Mouse (Mus musculus): ENCODE measurements at regions not wholly inside any gene's neighbourhood (a gene's known extent, or its start where the extent isn't known, plus 50 kb on each side); places are given as distances from the start of the nearest gene placed in this dataset.
A peak's percentile ranks its signal among the peaks of the same experiment; 100 is the strongest.

- no peaks in the 10 kb centered on the region for H3K79me2 ChIP-seq (ENCODE audit: control insufficient read depth, insufficient read depth)
- H3K4me3 ChIP-seq (ENCODE audit: insufficient read depth, poor library complexity, severe bottlenecking) = no peak overlapping the region
- H3ac ChIP-seq (ENCODE audit: control insufficient read depth, insufficient read length, low read depth) = no peak overlapping the region
- no peak for TF ChIP-seq CTCF (IDR thresholded peaks at IDR 0.05; ENCODE audit: control insufficient read depth, insufficient read depth, insufficient read length)
- no peak for TF ChIP-seq MYOG (IDR thresholded peaks at IDR 0.05; ENCODE audit: control insufficient read depth, extremely low read depth, insufficient read length)
- no peaks in the 10 kb centered on the region for H3K36me3 ChIP-seq (ENCODE audit: control insufficient read depth, insufficient read depth)
- no peaks in the 10 kb centered on the region for H3K79me3 ChIP-seq (ENCODE audit: low read depth)
- H3K27me3 ChIP-seq (ENCODE audit: control insufficient read depth, insufficient read depth, insufficient read length) = no peaks in the 10 kb centered on the region
Observed at GRCm38 (mm10) chr10:37079535-37079934, 59.2 kb downstream of the Marcks start.

- no peaks in the 10 kb centered on the region for H3K27me3 ChIP-seq (ENCODE audit: control insufficient read depth, insufficient read depth, insufficient read length)
- TF ChIP-seq USF1 (IDR thresholded peaks at IDR 0.05; ENCODE audit: low read depth) (no peak), MAX (IDR thresholded peaks at IDR 0.05) (no peak), FOSL1 (IDR thresholded peaks at IDR 0.05; ENCODE audit: insufficient read depth, low read length, poor library complexity, severe bottlenecking) (no peak), MYOD1 (IDR thresholded peaks at IDR 0.05; ENCODE audit: control insufficient read depth, insufficient read length, low read depth) (no peak)
- H3K79me3 ChIP-seq (ENCODE audit: low read depth) = no peaks in the 10 kb centered on the region
- no peak overlapping the region for H3K4me3 ChIP-seq (ENCODE audit: insufficient read depth, poor library complexity, severe bottlenecking)
- no peak overlapping the region for H3ac ChIP-seq (ENCODE audit: control insufficient read depth, insufficient read length, low read depth)
- H3K36me3 ChIP-seq (ENCODE audit: control insufficient read depth, insufficient read depth) = no peaks in the 10 kb centered on the region
- H3K79me2 ChIP-seq (ENCODE audit: control insufficient read depth, insufficient read depth) = no peaks in the 10 kb centered on the region
Observed at GRCm38 (mm10) chr10:37078439-37078838, 60.3 kb downstream of the Marcks start.

GRCm38 (mm10) chr10:37077741-37078140, 61.0 kb downstream of the Marcks start:
- TF ChIP-seq CEBPB (IDR thresholded peaks at IDR 0.05; ENCODE audit: low read depth) (no peak), USF1 (IDR thresholded peaks at IDR 0.05; ENCODE audit: low read depth) (no peak), MYOG (IDR thresholded peaks at IDR 0.05; ENCODE audit: control insufficient read depth, extremely low read depth, insufficient read length) (no peak), FOSL1 (IDR thresholded peaks at IDR 0.05; ENCODE audit: insufficient read depth, low read length, poor library complexity, severe bottlenecking) (no peak), MYOD1 (IDR thresholded peaks at IDR 0.05; ENCODE audit: control insufficient read depth, insufficient read length, low read depth) (no peak), MAX (IDR thresholded peaks at IDR 0.05) (no peak), CTCF (IDR thresholded peaks at IDR 0.05; ENCODE audit: control insufficient read depth, insufficient read depth, insufficient read length) (no peak)
- Histone ChIP-seq H3K27me3 (ENCODE audit: control insufficient read depth, insufficient read depth, insufficient read length) (no peaks in the 10 kb centered on the region), H3ac (ENCODE audit: control insufficient read depth, insufficient read length, low read depth) (no peak overlapping the region), H3K36me3 (ENCODE audit: control insufficient read depth, insufficient read depth) (no peaks in the 10 kb centered on the region), H3K79me3 (ENCODE audit: low read depth) (no peaks in the 10 kb centered on the region), H3K4me3 (ENCODE audit: insufficient read depth, poor library complexity, severe bottlenecking) (no peak overlapping the region), H3K79me2 (ENCODE audit: control insufficient read depth, insufficient read depth) (no peaks in the 10 kb centered on the region)

- Histone ChIP-seq H3K36me3 (ENCODE audit: control insufficient read depth, insufficient read depth) (no peaks in the 10 kb centered on the region), H3K4me3 (ENCODE audit: insufficient read depth, poor library complexity, severe bottlenecking) (no peak overlapping the region), H3ac (ENCODE audit: control insufficient read depth, insufficient read length, low read depth) (no peak overlapping the region), H3K79me2 (ENCODE audit: control insufficient read depth, insufficient read depth) (no peaks in the 10 kb centered on the region), H3K79me3 (ENCODE audit: low read depth) (no peaks in the 10 kb centered on the region), H3K27me3 (ENCODE audit: control insufficient read depth, insufficient read depth, insufficient read length) (no peaks in the 10 kb centered on the region)
- TF ChIP-seq MYOG (IDR thresholded peaks at IDR 0.05; ENCODE audit: control insufficient read depth, extremely low read depth, insufficient read length) = no peak
- peak; percentile 12 for TF ChIP-seq CTCF (IDR thresholded peaks at IDR 0.05; ENCODE audit: control insufficient read depth, insufficient read depth, insufficient read length)
Observed at GRCm38 (mm10) chr10:37072834-37073233, 65.9 kb downstream of the Marcks start.

- Histone ChIP-seq H3K36me3 (ENCODE audit: control insufficient read depth, insufficient read depth) (no peaks in the 10 kb centered on the region), H3K4me3 (ENCODE audit: insufficient read depth, poor library complexity, severe bottlenecking) (no peak overlapping the region), H3K79me2 (ENCODE audit: control insufficient read depth, insufficient read depth) (no peaks in the 10 kb centered on the region), H3ac (ENCODE audit: control insufficient read depth, insufficient read length, low read depth) (no peak overlapping the region), H3K27me3 (ENCODE audit: control insufficient read depth, insufficient read depth, insufficient read length) (no peaks in the 10 kb centered on the region), H3K79me3 (ENCODE audit: low read depth) (no peaks in the 10 kb centered on the region)
- TF ChIP-seq MYOG (IDR thresholded peaks at IDR 0.05; ENCODE audit: control insufficient read depth, extremely low read depth, insufficient read length) (no peak), FOSL1 (IDR thresholded peaks at IDR 0.05; ENCODE audit: insufficient read depth, low read length, poor library complexity, severe bottlenecking) (no peak), CTCF (IDR thresholded peaks at IDR 0.05; ENCODE audit: control insufficient read depth, insufficient read depth, insufficient read length) (no peak), MYOD1 (IDR thresholded peaks at IDR 0.05; ENCODE audit: control insufficient read depth, insufficient read length, low read depth) (no peak), USF1 (IDR thresholded peaks at IDR 0.05; ENCODE audit: low read depth) (no peak), CEBPB (IDR thresholded peaks at IDR 0.05; ENCODE audit: low read depth) (no peak), MAX (IDR thresholded peaks at IDR 0.05) (no peak)
Observed at GRCm38 (mm10) chr10:37072061-37072460, 66.7 kb downstream of the Marcks start.

GRCm38 (mm10) chr10:37071420-37071819, 67.3 kb downstream of the Marcks start:
- Histone ChIP-seq H3K79me2 (ENCODE audit: control insufficient read depth, insufficient read depth) (no peaks in the 10 kb centered on the region), H3ac (ENCODE audit: control insufficient read depth, insufficient read length, low read depth) (no peak overlapping the region), H3K27me3 (ENCODE audit: control insufficient read depth, insufficient read depth, insufficient read length) (no peaks in the 10 kb centered on the region), H3K36me3 (ENCODE audit: control insufficient read depth, insufficient read depth) (no peaks in the 10 kb centered on the region), H3K4me3 (ENCODE audit: insufficient read depth, poor library complexity, severe bottlenecking) (no peak overlapping the region), H3K79me3 (ENCODE audit: low read depth) (no peaks in the 10 kb centered on the region)
- TF ChIP-seq CTCF (IDR thresholded peaks at IDR 0.05; ENCODE audit: control insufficient read depth, insufficient read depth, insufficient read length) (no peak), USF1 (IDR thresholded peaks at IDR 0.05; ENCODE audit: low read depth) (no peak), MYOG (IDR thresholded peaks at IDR 0.05; ENCODE audit: control insufficient read depth, extremely low read depth, insufficient read length) (no peak), FOSL1 (IDR thresholded peaks at IDR 0.05; ENCODE audit: insufficient read depth, low read length, poor library complexity, severe bottlenecking) (no peak), CEBPB (IDR thresholded peaks at IDR 0.05; ENCODE audit: low read depth) (no peak), MYOD1 (IDR thresholded peaks at IDR 0.05; ENCODE audit: control insufficient read depth, insufficient read length, low read depth) (no peak), MAX (IDR thresholded peaks at IDR 0.05) (no peak)

All from C2C12 (cell line).